Mouse (Mus musculus): ENCODE data around the gene Naif1. TPM values are rescaled to one million over a fixed set of nuclear protein-coding genes. Genes with fewer than 3 reads are reported as not detected.
A peak's percentile ranks its signal among the peaks of the same experiment; 100 is the strongest.
"Not testable (repeated sequence)": the region's sequence is repeated elsewhere in the genome, so short reads cannot be mapped to it uniquely, and the experiment has no call there.

Gene Naif1
- total RNA-seq, 1 experiment from 2014 or later, result 3.3 TPM

DNA sequence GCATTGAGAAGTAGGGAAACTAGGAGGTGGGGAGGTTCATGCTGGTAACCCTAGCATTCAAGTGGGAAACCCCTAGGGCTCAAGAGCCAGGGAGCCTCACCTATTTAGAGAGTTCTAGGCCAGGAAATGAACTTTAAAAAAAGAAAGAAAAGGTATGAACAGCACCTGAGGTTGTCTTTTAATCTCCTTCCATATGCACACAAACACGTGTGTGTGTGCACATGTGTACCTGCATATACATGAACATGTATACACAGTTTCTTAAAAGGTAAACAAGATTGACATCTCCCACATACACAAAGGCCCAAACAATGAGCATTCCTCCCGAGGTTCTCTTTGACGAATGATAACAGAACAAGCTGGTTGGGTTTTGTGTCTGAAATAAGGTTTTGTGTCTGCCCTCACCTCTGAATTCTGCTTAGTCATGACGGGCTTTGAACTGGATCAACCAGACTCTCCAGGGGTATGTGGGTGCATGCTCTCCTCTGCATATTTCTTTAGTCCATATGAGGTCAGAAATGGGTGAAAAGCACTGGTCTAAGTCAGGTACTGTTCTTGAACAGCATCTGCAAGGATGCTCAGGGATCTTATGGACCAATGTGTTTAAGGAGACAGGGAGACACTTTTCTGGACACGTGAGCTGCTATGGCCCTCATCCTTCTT, 3.5 kb downstream of the Naif1 start:
- no peak for ATAC-seq (replicated peaks; ENCODE audit: low read depth, poor library complexity, severe bottlenecking)

DNA sequence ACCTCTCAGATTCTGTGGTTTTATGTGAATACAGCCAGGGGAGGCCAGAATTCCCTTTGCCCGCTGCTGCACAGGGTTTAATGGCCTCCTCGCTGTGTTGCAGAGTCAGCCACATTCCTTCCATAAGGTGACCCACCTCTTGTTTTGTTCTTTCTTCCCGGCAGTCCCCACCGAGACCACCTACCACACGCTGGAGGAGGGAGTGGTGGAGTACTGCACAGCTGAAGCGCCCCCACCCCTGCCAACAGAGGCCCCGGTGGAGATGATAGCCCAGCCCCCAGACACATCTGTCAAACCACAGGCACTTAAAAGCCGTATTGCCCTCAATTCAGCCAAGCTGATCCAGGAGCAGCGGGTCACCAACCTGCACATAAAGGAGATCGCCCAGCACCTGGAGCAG, 4.4 kb downstream of the Naif1 start:
- ATAC-seq (replicated peaks; ENCODE audit: low read depth, poor library complexity, severe bottlenecking), result no peak

DNA sequence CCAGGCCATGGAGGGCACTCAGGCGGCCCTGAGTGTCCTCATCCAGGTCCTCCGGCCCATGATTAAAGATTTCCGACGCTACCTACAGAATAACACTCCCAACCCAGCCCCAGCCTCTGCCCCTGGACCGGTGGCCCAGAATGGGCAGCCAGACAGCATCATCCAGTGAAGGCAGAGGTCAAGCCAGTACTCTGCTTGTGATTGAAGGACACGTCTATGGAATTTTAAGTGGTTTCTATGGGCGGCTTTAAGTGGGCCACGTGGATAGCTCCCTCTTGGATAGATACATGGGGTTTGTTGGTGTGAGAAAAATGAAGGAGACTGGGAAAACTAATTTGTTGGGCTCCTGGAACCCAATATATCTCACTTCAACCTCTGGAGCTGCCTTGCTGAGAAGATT, 4.8 kb downstream of the Naif1 start:
- ATAC-seq (replicated peaks; ENCODE audit: low read depth, poor library complexity, severe bottlenecking), result no peak

DNA sequence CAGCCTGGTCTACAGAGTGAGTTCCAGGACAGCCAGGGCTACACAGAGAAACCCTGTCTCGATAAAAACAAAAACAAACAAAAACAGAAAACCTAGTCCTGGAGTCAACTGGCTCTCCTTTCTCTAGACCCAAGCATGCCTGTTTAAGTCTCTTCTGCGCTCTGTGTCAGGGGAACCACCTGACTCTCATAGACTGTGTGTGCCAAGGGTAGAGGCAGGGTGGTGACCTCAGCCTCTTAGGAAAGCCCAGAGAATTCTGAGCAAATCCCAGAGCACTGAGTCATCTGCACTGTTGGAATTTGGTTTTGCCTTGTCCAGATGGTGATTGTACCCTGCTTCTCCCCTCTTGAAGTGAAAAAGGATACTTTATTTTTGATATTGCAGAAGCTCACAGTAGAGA, 8.0 kb downstream of the Naif1 start:
- ATAC-seq (replicated peaks; ENCODE audit: low read depth, poor library complexity, severe bottlenecking), result no peak

DNA sequence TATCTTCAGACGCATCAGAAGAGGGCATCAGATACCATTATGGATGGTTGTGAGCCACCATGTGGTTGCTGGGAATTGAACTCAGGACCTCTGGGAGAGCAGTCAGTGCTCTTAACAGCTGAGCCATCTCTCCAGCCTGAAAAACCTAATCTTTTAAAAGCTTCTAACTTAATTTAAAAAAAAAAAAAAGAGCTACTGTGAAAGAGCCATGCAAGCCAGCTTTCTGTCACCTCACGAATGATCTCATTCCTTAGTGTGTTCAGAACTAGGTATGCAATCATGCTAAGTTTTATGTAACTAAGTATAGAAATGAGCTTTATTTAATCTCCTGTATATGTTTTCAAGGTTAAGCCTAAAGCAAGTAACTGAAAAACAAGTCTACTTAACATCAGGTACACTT, 9.4 kb downstream of the Naif1 start:
- no peak for ATAC-seq (replicated peaks; ENCODE audit: low read depth, poor library complexity, severe bottlenecking)

DNA sequence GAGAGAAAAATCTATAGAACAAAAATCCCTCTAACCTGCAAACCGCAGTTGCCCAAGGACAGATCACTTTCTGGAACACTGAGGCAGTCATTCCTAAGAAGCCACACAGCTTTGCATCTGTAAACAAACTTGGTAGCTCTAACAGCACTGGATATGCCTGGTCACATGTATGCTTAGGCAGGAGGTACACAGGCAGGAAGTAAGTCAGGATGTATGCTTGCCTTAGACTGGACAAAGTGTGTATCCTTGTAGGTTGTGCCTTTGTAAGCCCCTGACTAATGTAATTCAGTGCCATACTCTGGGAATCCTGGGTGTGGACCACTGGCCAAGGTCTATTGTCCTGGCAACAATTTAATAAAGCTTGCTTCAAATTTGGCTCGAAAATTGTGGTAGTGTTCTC, 13.5 kb downstream of the Naif1 start:
- ATAC-seq (replicated peaks; ENCODE audit: low read depth, poor library complexity, severe bottlenecking), result no peak

DNA sequence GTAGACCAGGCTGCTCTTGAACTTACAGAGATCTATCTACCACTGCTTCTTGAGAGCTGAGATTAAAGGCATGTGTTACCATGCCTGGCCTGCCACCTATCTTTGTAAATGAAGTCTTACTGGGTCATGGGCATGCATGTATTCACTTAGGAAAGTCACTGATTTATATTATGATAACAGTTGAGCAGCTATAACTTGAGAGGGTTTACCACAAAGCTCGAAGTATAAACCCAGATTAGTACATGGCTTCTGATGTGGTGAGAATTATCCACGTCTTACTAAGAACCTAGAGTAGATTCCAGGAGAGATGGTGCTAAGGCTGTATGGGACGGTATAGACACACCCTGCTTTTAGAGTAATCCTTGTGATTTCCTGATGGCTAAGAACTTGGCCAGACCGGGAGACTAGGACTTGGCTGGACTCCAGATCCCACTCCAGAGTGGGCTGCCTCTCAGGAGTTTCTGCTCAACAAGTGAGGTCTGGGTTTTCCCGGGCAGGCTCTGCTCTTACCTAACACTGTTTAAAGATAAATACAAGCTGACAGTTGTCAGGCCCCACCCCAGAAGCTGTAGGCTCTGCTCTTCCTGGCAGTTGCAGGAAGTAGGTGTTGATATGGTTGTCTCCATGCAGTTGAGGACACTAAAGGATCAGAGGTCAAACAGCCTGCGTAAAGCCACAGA, 14.1 kb downstream of the Naif1 start:
- 0 out of 2 replicates have a peak, but pooled peaks have one; percentile 54 for ATAC-seq (replicated peaks; ENCODE audit: low read depth, poor library complexity, severe bottlenecking)

DNA sequence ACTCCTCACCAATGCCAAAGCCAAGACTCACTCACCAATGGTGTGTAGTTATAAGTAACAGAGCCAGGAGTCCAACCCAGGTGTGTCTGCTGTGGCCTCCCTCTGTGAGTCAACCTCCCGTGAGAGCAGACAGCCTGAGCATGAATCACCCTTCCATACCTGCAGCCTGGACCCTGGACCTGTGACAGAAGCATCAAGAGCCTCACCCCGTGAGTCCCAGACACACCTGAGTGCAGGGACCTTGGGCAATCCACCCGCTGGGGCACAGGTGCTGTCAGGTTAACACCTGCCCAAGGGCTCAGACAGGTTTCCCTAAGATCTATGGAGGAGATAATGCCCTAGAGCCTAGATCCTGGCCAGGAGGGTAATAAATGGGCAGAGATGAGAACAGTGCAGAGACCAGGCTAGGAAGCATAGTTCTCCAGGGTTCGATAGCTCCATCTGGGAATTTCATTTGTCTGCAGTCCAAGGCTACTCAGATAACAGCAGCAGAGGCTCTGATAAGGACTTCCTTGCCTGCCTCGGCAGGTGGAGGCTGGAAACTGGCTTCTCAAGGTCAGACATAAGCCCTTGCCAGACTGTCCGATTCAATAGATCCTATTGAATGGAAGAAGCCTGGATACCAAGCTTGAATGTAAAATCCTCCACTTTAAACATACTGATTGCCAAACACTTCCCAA, 20.9 kb downstream of the Naif1 start:
- ATAC-seq (replicated peaks; ENCODE audit: low read depth, poor library complexity, severe bottlenecking), result no peak

DNA sequence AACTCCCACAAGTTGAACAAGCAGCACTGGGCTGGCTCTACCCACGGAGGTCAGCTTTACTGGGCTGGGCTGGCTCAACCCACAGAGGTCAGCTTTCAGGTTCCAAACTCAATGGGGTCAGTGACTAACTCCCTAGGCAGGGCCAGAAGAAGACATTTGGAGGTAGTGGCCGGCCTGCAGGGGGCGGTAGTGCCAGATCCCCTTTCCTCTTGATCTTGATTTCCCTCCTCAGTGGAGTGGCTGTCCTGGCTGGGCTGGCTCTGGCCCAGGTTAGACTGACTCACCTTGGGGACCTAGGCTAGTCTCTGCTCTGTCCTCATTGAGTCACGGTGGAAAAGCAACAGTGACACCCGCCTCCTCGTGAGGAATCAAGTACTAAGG, 21.4 kb downstream of the Naif1 start:
- ATAC-seq (replicated peaks; ENCODE audit: low read depth, poor library complexity, severe bottlenecking), result no peak

DNA sequence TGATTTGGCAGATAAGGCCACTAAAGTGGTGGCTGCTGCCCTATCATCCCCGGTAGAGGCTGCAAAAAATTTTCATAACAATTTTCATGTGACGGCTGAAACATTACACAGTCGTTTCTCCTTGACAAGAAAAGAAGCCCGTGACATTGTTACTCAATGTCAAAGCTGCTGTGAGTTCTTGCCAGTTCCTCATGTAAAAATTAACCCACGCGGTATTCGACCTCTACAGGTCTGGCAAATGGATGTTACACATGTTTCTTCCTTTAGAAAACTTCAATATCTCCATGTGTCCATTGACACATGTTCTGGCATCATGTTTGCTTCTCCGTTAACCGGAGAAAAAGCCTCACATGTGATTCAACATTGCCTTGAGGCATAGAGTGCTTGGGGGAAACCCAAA, 25.1 kb downstream of the Naif1 start:
- ATAC-seq (replicated peaks; ENCODE audit: low read depth, poor library complexity, severe bottlenecking), result not testable (repeated sequence)

DNA sequence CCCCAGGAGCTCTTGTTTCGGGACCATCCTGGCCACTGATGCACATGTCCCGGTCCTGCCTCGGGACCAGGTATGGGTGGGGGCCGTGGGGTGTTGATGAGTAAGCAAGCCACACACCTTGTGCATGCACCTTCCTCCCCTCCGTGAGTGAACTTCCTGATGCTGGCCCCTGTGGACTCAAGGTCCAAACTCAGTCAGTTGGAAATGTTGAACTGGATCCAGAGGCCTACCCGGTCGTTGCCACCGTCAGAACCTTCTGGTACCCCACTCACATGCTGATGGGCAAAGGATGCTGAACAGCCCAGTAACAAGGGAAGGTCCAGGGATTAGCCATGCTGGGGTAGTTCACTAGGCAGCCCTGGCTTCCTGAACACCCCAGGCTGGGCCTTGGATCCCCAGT, 32.1 kb downstream of the Naif1 start:
- no peak for ATAC-seq (replicated peaks; ENCODE audit: low read depth, poor library complexity, severe bottlenecking)

DNA sequence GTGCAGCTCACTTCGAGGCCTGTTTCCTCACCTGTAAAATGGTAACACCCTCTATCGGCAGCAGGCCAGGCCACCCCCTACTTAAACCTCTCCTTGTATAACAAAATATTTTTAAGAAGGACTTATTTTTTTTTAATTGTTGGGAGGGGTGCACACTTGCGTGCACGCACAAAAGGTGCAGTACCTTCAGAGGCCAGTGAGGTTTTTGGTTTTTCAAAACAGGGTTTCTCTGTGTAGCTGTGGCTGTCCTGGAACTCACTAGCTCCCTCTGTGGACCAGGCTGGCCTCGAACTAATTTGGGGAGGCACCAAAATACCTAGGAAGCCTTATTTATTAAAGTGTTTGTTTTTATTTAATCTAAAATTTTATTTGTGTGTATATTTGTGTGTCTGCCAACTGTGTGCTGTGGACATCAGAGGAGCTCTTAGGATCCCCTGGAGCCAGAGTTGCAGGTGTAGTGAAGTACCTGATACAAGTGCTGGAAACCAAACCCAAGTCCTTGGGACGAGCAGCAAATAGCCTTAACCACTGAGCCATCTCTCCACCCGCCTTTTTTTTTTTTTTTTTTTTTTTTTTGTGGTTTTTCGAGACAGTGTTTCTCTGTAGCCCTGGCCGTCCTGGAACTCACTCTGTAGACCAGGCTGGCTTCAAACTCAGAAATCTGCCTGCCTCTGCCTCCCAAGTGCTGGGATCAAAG, 33.1 kb downstream of the Naif1 start:
- no peak for ATAC-seq (replicated peaks; ENCODE audit: low read depth, poor library complexity, severe bottlenecking)

DNA sequence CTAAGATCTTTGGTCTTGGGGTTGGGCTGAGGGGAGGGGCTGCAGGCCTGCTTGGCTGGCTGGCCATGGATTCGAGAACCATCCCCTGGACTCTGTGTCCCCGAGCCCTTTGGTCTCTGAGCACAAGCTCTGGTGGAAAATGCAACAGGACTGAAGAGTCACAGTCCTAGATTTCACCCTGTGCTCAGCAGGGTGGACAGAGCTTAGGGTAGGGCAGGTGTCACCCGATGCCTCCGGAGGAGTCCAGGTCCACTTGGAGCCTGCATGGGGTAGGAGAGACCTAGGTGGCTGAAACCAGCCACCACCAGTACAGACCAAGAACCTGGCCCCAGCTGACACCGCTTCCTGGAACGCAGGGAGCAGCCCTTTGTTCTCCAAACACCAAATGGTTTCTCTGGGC, 34.7 kb downstream of the Naif1 start:
- no peak for ATAC-seq (replicated peaks; ENCODE audit: low read depth, poor library complexity, severe bottlenecking)

DNA sequence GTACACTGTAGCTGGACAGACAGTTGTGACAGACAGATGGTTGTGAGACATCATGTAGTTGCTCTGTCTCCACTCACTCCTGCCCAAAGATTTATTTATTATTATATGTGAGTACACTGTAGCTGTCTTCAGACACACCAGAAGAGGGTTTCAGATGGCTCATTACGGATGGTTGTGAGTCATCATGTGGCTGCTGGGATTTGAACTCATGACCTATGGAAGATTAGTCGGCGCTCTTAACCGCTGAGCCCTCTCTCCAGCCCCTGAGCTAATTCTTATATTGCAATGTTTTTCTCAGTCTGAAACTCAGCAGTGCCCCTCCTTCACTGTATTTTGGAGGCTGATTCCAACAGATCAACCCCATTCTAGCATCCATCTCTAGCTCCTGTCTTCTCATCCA, 35.5 kb downstream of the Naif1 start:
- no peak for ATAC-seq (replicated peaks; ENCODE audit: low read depth, poor library complexity, severe bottlenecking)

DNA sequence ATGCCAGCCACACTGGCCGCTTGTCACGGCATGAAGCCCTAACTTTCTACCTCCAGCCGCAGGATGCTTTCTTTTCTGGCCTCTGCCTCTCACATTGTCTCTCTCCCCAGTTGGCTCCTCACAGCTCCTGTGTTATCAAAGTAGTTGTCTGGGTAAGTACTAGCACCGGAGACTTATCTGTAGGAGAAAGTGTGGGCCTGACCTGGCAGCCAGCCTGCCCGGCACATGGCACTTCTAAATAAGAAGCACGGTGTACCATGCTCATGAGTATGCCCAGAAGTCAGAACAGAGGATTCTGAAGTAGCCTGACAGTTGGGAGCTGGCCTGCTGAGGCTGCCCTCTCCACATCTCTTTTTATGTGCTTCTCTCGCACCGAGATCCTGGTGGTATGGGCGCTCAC, 35.9 kb downstream of the Naif1 start:
- ATAC-seq (replicated peaks; ENCODE audit: low read depth, poor library complexity, severe bottlenecking), result no peak

DNA sequence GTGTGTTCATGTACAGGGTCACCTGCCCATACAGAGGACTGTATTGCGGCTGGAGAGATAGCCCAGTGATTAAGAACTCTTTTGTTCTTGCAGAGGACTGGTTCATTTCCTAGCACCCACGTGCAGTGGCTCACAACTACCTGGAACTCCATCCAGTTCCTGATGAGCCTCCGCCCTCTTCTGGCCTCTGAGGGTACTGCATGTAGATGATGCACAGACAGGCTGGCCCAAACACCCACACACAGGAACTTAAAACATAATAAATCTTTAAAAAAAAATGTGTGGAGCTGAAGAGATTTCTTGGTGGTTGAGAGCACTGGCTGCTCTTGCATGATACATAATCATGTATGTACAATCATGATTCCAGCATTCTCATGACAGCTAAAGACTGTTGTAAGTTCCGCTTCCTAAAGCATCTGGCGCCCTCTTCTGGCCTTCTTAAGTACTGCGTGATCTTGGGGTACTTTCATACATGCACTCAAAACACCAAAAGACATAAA, 36.9 kb downstream of the Naif1 start:
- peak; percentile 85 for ATAC-seq (replicated peaks; ENCODE audit: low read depth, poor library complexity, severe bottlenecking)

DNA sequence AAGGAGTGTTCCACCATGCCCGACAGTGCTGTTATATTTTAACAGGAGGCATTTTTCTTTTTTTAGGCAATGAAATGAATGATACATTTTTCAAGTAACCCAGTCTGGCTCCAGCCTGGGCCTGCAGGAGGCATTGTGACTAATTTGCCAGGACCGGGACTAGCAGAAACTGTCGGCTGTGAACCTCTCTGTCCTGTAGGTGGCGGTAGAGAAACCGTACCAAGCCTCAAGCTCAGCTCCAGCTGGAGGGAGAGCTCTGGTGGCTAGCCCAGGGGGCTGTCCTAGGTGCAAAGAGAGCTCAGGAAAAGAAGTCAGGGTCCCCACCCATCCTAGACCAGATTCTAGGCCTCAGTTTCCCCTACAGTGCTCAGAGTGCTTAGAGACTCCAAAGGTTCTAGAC, 38.4 kb downstream of the Naif1 start:
- ATAC-seq (replicated peaks; ENCODE audit: low read depth, poor library complexity, severe bottlenecking), result peak; percentile 77

DNA sequence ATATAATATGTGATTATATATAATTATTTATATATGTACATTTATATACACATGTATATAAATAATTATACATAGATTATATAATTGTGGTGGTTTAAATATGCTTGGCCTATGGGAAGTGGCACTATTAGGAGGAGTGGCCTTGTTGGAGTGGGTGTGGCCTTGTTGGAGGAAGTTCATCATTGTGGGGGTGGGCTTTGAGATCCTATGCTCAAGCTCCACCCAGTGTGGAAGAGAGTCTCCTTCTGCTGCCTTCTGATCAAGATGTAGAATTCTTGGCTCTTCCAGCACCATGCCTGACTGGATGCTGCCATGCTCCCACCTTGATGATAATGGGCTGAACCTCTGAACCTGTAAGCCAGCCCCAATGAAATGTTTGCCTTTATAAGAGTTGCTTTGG, 40.5 kb downstream of the Naif1 start:
- ATAC-seq (replicated peaks; ENCODE audit: low read depth, poor library complexity, severe bottlenecking), result not testable (repeated sequence)

DNA sequence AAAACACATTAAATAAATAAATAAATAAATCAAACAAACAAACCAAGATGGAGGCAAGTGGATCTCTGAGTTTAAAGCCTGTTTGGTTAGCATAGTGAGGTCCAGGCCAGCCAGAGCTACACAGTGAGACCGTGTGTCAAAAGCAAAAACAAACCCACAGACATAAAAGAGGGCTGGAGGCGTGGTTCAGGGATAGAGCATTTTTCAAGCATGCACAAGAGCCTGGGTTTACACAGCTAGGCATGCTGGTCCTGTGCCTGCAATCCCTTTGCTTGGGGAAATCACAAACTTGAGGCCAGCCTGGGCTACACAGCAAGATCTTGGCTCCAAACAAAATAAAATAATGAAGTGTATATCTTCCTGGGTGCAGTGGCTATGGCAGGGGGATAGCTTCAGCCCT, 42.4 kb downstream of the Naif1 start:
- no peak for ATAC-seq (replicated peaks; ENCODE audit: low read depth, poor library complexity, severe bottlenecking)

DNA sequence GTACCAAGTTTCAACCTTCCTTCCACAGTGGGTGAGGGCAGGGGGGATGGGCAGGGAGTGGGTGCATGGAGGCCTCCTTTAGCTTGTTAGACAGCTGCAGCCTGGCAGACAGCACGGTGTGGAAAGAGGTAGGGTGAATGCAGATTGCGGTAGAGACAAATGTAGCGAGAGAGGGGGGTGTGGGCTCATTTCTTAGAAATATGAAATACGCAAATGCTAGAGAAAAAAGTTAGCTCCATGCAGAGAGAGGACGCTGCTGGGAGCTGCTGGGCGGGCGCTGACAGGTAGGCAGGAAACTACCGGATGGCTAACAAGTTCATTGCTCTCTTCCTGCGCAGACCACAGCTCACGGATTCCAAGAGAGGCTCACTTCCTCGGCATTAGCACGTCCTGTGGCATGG, 43.0 kb downstream of the Naif1 start:
- peak; percentile 7 for ATAC-seq (replicated peaks; ENCODE audit: low read depth, poor library complexity, severe bottlenecking)

DNA sequence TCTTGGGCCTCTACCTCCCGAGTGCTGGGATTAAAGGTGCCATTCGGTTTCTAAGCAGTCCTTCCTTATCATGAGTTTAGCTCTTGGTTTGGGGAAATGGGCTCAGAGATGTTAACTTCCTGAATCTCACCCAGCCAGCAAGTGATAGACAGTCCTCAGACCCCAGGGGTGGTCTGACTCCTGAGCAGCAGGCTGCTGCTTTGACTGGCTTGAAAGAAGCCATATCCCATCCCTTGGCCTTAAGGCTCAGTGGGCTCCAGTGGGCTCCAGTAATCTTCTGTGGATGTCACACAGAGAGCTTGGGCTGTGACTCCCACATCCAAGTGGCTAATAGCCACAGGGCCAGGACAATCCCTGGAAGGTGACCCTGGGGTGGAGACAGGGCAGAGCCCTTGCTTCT, 44.3 kb downstream of the Naif1 start:
- 0 out of 2 replicates have a peak, but pooled peaks have one; percentile 7 for ATAC-seq (replicated peaks; ENCODE audit: low read depth, poor library complexity, severe bottlenecking)

Data from common myeloid progenitor, adult 5-6 weeks (primary cell).